In the genomic region with DNA sequence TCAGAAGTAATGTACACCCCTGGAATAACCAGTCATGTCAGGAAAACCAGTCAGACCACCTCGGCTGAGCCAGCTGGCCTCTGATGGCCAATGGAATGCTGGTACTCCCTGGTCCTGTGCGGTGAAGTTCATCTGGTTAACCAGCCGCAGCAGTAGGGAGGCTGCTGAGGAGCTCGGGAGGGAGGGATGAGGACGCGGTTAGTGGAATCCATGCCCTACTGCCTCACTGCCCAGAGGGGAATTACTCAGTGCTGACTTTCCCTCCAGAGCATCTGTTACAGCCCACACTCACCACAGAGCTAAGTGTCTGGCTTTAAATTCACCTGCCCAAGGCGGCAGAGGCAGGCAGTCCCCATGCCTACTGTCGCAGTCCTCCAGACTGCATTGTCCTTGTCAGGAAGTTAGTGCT, we compare ENCODE assay signal across 9 mouse cellular contexts. TPM values are rescaled to one million over a fixed set of nuclear protein-coding genes. Genes with fewer than 3 reads are reported as not detected.
DNase-seq lines count a peak whose midpoint lies in the region; ATAC-seq and TF ChIP-seq lines count a peak whose summit lies in the region.
"Had no signal": no experiment of that assay in that cellular context is flagged by ENCODE, and none has a peak within 500 bp of the region (broad histone marks: within the 10 kb centered on the region; RNA-seq: fewer than 3 reads in every experiment).

No protein-coding gene starts in this region.

- H3K4me2 ChIP-seq in forebrain, embryonic 12.5 days = no peak overlapping the region
- H3K4me2 ChIP-seq in forebrain, embryonic 13.5 days = no peak overlapping the region
- H3K4me2 ChIP-seq in hindbrain, embryonic 15.5 days = peak overlapping the region; percentile 23; the same call in 1 of the 2 replicates
- H3K4me2 ChIP-seq: liver, embryonic 13.5 days had no signal

- TF ChIP-seq POLR2A in lung, adult 2 months (IDR thresholded peaks at IDR 0.05; ENCODE audit: borderline replicate concordance, extremely low read depth, low read depth, low read length) = no peak

- H3K4me1 ChIP-seq in forebrain, embryonic 12.5 days = peaks cover 29% of the 10 kb centered on the region
- H3K4me1 ChIP-seq in forebrain, embryonic 13.5 days = peaks cover 28% of the 10 kb centered on the region
- H3K4me1 ChIP-seq in hindbrain, embryonic 15.5 days (replicated peaks) = peaks cover 31% of the 10 kb centered on the region
- peaks cover 10% of the 10 kb centered on the region for H3K4me1 ChIP-seq in lung, adult 2 months (ENCODE audit: control insufficient read depth, insufficient read depth, low read length)

- WGBS in forebrain, embryonic 12.5 days = 46% methylated on average over 8 of the region's 8 CpGs
- WGBS in forebrain, embryonic 13.5 days = 42% methylated on average over 8 of the region's 8 CpGs
- 22% methylated on average over 8 of the region's 8 CpGs for WGBS in hindbrain, embryonic 15.5 days
- WGBS in lung, adult 2 months = 40% methylated on average over 8 of the region's 8 CpGs

- peak; percentile 47 for DNase-seq in ZHBTc4 (ENCODE audit: low read depth, low spot score)
- DNase-seq in lung, adult 2 months = no peak
- DNase-seq in retina, postnatal 1 day = peak; percentile 82
- no peak for DNase-seq in spleen, postnatal 10 days (ENCODE audit: low spot score in 2 of 2)
- DNase-seq in heart, adult 11 months = no peak
- DNase-seq: liver, embryonic 13.5 days had no signal

- no peak overlapping the region for H3K27ac ChIP-seq in forebrain, embryonic 12.5 days
- H3K27ac ChIP-seq in forebrain, embryonic 13.5 days = no peak overlapping the region; the same call in 1 of the 2 replicates
- peak overlapping the region; percentile 62 for H3K27ac ChIP-seq in hindbrain, embryonic 15.5 days (replicated peaks)
- H3K27ac ChIP-seq: liver, embryonic 13.5 days had no signal

- no peaks in the 10 kb centered on the region for H3K27me3 ChIP-seq in forebrain, embryonic 12.5 days
- no peaks in the 10 kb centered on the region for H3K27me3 ChIP-seq in forebrain, embryonic 13.5 days
- H3K27me3 ChIP-seq in hindbrain, embryonic 15.5 days = no peaks in the 10 kb centered on the region
- H3K27me3 ChIP-seq: liver, embryonic 13.5 days had no signal

- no peaks in the 10 kb centered on the region for H3K9me3 ChIP-seq in forebrain, embryonic 12.5 days
- no peaks in the 10 kb centered on the region for H3K9me3 ChIP-seq in forebrain, embryonic 13.5 days (replicated peaks)
- H3K9me3 ChIP-seq in hindbrain, embryonic 15.5 days = no peaks in the 10 kb centered on the region
- H3K9me3 ChIP-seq: liver, embryonic 13.5 days had no signal

- no peak overlapping the region for H3K4me3 ChIP-seq in forebrain, embryonic 12.5 days (replicated peaks)
- H3K4me3 ChIP-seq in forebrain, embryonic 13.5 days = no peak overlapping the region
- no peak overlapping the region for H3K4me3 ChIP-seq in hindbrain, embryonic 15.5 days
- H3K4me3 ChIP-seq in lung, adult 2 months (replicated peaks; ENCODE audit: extremely low read depth, low read depth, low read length) = no peak overlapping the region
- H3K4me3 ChIP-seq: liver, embryonic 13.5 days had no signal

- peak; percentile 27; the same call in 1 of the 2 replicates for TF ChIP-seq CTCF in lung, adult 2 months (IDR thresholded peaks at IDR 0.05; ENCODE audit: insufficient read depth, low read length)

- H3K9ac ChIP-seq in forebrain, embryonic 12.5 days = no peak overlapping the region
- H3K9ac ChIP-seq in forebrain, embryonic 13.5 days = no peak overlapping the region
- H3K9ac ChIP-seq in hindbrain, embryonic 15.5 days = no peak overlapping the region
- H3K9ac ChIP-seq: liver, embryonic 13.5 days had no signal

- ATAC-seq in forebrain, embryonic 12.5 days (ENCODE audit: low FRiP score) = 0 out of 2 replicates have a peak, but pooled peaks have one; percentile 39
- ATAC-seq in forebrain, embryonic 13.5 days = no peak
- ATAC-seq in hindbrain, embryonic 15.5 days (ENCODE audit: low FRiP score, low read depth) = no peak; the same call in 1 of the 2 replicates

- no peaks in the 10 kb centered on the region for H3K36me3 ChIP-seq in forebrain, embryonic 12.5 days (replicated peaks)
- no peaks in the 10 kb centered on the region for H3K36me3 ChIP-seq in forebrain, embryonic 13.5 days (ENCODE audit: poor library complexity, severe bottlenecking)
- no peaks in the 10 kb centered on the region for H3K36me3 ChIP-seq in hindbrain, embryonic 15.5 days
- H3K36me3 ChIP-seq: liver, embryonic 13.5 days had no signal

RNA-seq across cellular contexts. Expression of gene Dip2b, which starts 51.2 kb away (rescaled TPM):
- 25.8 and 27.3 TPM in 2 replicates for polyA plus RNA-seq in forebrain, embryonic 12.5 days (2016; fragmentation: Nextera tagmentation; extraction: Ambion mirVana)
- 18.8 and 20.3 TPM in 2 replicates for polyA plus RNA-seq in forebrain, embryonic 13.5 days (2015; fragmentation: Nextera tagmentation; extraction: Ambion mirVana)
- 16.7 and 17.5 TPM in 2 replicates for polyA plus RNA-seq in hindbrain, embryonic 15.5 days (2015; fragmentation: Nextera tagmentation; extraction: Ambion mirVana)
- polyA plus RNA-seq in lung, adult 2 months (2012; rRNA removed) = 11.0 and 14.6 TPM in 2 replicates

Comparison
In these comparisons a context has a peak if more than half of its experiments do, and no peak if none do; other contexts are left out.
1. DNase-seq: peak in ZHBTc4 (single experiment) and retina, postnatal 1 day (single experiment); none in lung, adult 2 months (single experiment), spleen, postnatal 10 days (0 of 2) and heart, adult 11 months (single experiment).